Mouse (Mus musculus) MEL (cell line): ENCODE data around the gene Neu2.

Experiments used
- CHD2 ChIP-seq: IDR thresholded peaks from 2 replicates; pipeline ENCODE4 v1.6.1; 2011; ENCODE audit warnings: low read length, improper control_type of control experiment
- CTCF ChIP-seq, 3 experiments: IDR thresholded peaks in 2 of 3; conservative IDR thresholded peaks in 1 of 3; 2 replicates each; pipeline ENCODE4 v1.5.1; 2011 to 2012; ENCODE audit warnings: low read length in 3 of 3, low read depth in 2 of 3, mild to moderate bottlenecking in 2 of 3, improper control_type of control experiment in 1 of 3, inconsistent platforms in 1 of 3, mixed read lengths in 1 of 3, moderate library complexity in 1 of 3; ENCODE audit not compliant: control insufficient read depth in 1 of 3, insufficient read depth in 1 of 3, poor library complexity in 1 of 3, severe bottlenecking in 1 of 3
- ELF1 ChIP-seq: IDR thresholded peaks from 2 replicates; pipeline ENCODE4 v1.6.1; 2014; ENCODE audit warnings: low read depth, mild to moderate bottlenecking, inconsistent platforms, low read length, improper control_type of control experiment, moderate library complexity
- ETS1 ChIP-seq: IDR thresholded peaks from 2 replicates; pipeline ENCODE4 v1.6.1; 2012; ENCODE audit warnings: low read depth, mild to moderate bottlenecking, inconsistent platforms, low read length, improper control_type of control experiment, moderate library complexity
- GABPA ChIP-seq: IDR thresholded peaks from 2 replicates; pipeline ENCODE4 v1.6.1; 2012; ENCODE audit warnings: low read depth, mild to moderate bottlenecking, inconsistent platforms, low read length, improper control_type of control experiment, moderate library complexity
- KAT2A ChIP-seq: conservative IDR thresholded peaks from 2 replicates; pipeline ENCODE4 v1.6.1; 2012; ENCODE audit warnings: low read depth, low read length, improper control_type of control experiment, inconsistent platforms
- NRF1 ChIP-seq: IDR thresholded peaks from 2 replicates; pipeline ENCODE4 v1.6.1; 2014; ENCODE audit warnings: low read depth, mild to moderate bottlenecking, inconsistent platforms, low read length, improper control_type of control experiment, moderate library complexity; ENCODE audit not compliant: poor library complexity, insufficient read depth, severe bottlenecking
- POLR2A ChIP-seq, 2 experiments: IDR thresholded peaks; 2 replicates each; pipeline ENCODE4 v1.6.1; 2011 to 2012; ENCODE audit warnings: low read length in 2 of 2, mild to moderate bottlenecking in 2 of 2, control low read depth in 1 of 2, improper control_type of control experiment in 1 of 2, low read depth in 1 of 2, moderate library complexity in 1 of 2; ENCODE audit not compliant: control insufficient read depth in 1 of 2, insufficient read depth in 1 of 2, poor library complexity in 1 of 2
- POLR2AphosphoS2 ChIP-seq: IDR thresholded peaks from 2 replicates; pipeline ENCODE4 v1.6.1; 2011; ENCODE audit warnings: low read length, improper control_type of control experiment
- RAD21 ChIP-seq: IDR thresholded peaks from 2 replicates; pipeline ENCODE4 v1.6.1; 2011; ENCODE audit warnings: mild to moderate bottlenecking, low read depth, low read length, improper control_type of control experiment
- UBTF ChIP-seq: IDR thresholded peaks from 2 replicates; pipeline ENCODE4 v1.6.1; 2012; ENCODE audit warnings: low read depth, mild to moderate bottlenecking, inconsistent platforms, low read length, improper control_type of control experiment, moderate library complexity, borderline replicate concordance; ENCODE audit not compliant: insufficient read depth
- ZC3H11A ChIP-seq: IDR thresholded peaks from 2 replicates; pipeline ENCODE4 v1.6.1; 2012; ENCODE audit warnings: low read depth, mild to moderate bottlenecking, inconsistent platforms, low read length, improper control_type of control experiment

GRCm38 (mm10) chr1:87623977-87624666 is 114.4 kb downstream of the Neu2 start:
- no peak for TF ChIP-seq CTCF (IDR thresholded peaks at IDR 0.05 in 2 of 3, conservative IDR thresholded peaks at IDR 0.05 in 1 of 3; ENCODE audit: control insufficient read depth in 1 of 3, insufficient read depth in 1 of 3, low read depth in 2 of 3, low read length in 3 of 3, poor library complexity in 1 of 3, severe bottlenecking in 1 of 3)
- no peak for TF ChIP-seq NRF1
- no peak for TF ChIP-seq GABPA
- 0 out of 4 replicates have a peak, but pooled peaks of 1 of the 2 experiments have one; percentile 14 for TF ChIP-seq POLR2A (IDR thresholded peaks at IDR 0.05; ENCODE audit: control insufficient read depth in 1 of 2, insufficient read depth in 1 of 2, low read depth in 1 of 2, low read length in 2 of 2, poor library complexity in 1 of 2)
- no peak for TF ChIP-seq KAT2A
- no peak for TF ChIP-seq POLR2AphosphoS2
- no peak for TF ChIP-seq ZC3H11A
- no peak for TF ChIP-seq ELF1
- TF ChIP-seq RAD21: no peak
- TF ChIP-seq UBTF: no peak
- TF ChIP-seq CHD2: no peak
- peak; percentile 49; the same call in 1 of the 2 replicates for TF ChIP-seq ETS1
